Mouse (Mus musculus): ENCODE measurements at regions not wholly inside any gene's neighbourhood (a gene's known extent, or its start where the extent isn't known, plus 50 kb on each side); places are given as distances from the start of the nearest gene placed in this dataset.
"Not testable (repeated sequence)": the region's sequence is repeated elsewhere in the genome, so short reads cannot be mapped to it uniquely, and the experiment has no call there.

GRCm38 (mm10) chr3:29024851-29025250 lies 57.0 kb upstream of the Egfem1 start:
- DNase-seq (ENCODE audit: low read depth, low spot score): not testable (repeated sequence)

GRCm38 (mm10) chr3:29027726-29028125 lies 54.1 kb upstream of the Egfem1 start:
- no peak for DNase-seq (ENCODE audit: low read depth, low spot score)

- DNase-seq (ENCODE audit: low read depth, low spot score): peak; percentile 9
Measured at GRCm38 (mm10) chr3:29030791-29031190, 51.0 kb upstream of the Egfem1 start.

GRCm38 (mm10) chr3:29031811-29032210 lies 50.0 kb upstream of the Egfem1 start:
- peak; percentile 28 for DNase-seq (ENCODE audit: low read depth, low spot score)

Data from mesoderm, embryonic 11.5 days (tissue).